Mouse (Mus musculus) testis, postnatal 10 days (tissue): Measurements from ENCODE around the gene Ephb6.

Experiments
- DNase-seq: peaks from one replicate; pipeline ENCODE4 v3.0.0; 2021; ENCODE audit warnings: low spot score

Ephb6 gene

DNA sequence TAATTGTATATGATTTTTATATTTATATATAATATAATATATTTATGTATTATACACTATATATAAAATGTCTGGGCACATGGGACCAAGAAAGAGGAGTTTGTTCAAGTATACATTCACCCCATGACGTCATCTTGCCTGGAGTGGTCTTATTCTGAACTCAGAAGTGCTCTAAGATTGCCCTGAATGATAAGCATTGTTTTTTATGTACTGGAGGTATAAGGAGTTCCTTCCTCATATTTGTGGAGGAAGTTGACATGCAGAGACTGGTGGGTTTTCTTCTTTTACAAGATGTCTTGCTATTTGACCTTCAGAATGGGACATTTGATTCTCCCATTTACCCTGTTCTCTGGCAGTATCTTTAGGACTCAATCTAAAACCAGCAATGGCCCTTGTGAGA lies 22.9 kb downstream of the Ephb6 start:
- DNase-seq = no peak

- no peak for DNase-seq
Measured at GRCm38 (mm10) chr6:41630791-41631190, 25.5 kb downstream of the Ephb6 start.

GRCm38 (mm10) chr6:41631549-41631948 lies 26.3 kb downstream of the Ephb6 start:
- DNase-seq = no peak

GRCm38 (mm10) chr6:41635211-41635610 lies 29.9 kb downstream of the Ephb6 start:
- no peak for DNase-seq

DNA sequence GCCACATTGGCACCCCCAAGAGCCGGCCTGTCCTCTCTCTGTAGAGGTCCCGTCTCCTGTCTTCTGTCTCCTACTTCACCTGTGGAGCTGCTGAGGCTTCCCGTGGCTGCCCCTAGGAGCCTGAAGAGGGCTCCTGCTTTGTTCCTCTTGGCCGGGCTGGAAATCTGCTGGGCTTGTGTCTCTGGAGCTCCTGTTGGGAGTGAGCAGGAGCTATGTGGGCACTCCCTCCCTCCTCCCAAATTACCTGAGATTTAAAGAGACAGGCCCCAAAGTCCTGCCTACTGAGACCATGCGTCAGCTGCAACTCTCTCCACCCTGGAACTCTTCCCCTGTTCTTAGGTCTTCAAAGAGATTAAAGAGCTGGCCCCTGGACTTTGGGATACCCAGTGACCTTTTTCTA lies 30.9 kb downstream of the Ephb6 start, which contains the start of gene Trpv6:
Gene Trpv6, minus strand, starts transcription at position 228 of the 400 bp plus-strand sequence.
- DNase-seq = no peak

- no peak for DNase-seq
Measured at GRCm38 (mm10) chr6:41637393-41637792, 32.1 kb downstream of the Ephb6 start.

DNA sequence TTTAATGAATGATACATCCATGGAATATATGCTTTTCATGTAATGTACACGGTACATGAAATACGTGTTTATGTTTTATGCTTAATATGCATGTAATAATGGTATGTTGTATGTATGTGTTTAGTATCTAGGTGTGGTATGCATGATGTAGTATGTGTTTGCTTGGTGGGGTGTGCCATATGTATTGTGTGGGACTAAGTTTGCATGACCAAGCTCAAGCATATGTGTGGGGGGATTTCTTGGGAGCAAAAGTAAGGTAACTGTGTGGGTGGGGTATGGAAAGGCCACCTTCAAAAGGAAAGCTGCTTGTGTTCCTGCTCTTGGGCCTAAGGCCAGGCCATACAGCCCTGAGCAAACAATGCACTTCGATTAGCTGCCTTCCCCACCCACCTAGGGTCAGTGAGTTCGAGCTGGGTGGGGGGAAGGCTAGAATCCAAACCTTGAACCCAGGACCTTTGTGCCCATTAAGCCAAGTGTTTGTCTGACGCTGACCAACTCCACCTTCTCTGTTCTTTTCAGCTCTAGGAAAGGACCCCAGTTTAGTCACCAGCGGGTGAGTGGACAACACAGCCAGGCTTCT lies 32.7 kb downstream of the Ephb6 start:
- no peak for DNase-seq

DNA sequence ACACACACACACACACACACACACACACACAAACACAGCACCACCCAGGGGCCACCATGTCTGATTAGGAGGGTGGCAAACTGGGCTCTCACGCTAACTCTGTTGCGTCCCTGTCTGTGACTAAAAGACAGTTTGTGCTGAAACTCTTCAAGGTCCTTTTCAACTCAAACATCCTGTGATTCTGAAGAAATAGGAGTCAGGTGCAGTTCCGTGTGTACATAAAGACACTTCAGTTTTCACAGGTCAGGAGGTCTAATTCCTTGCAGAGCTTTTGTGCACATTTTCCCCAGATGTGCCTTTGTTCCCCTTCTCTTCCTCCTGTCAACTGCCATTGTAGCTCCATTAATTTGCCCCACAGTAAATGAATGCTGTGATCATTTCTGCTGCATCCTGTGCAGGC lies 35.2 kb downstream of the Ephb6 start:
- DNase-seq = no peak

DNA sequence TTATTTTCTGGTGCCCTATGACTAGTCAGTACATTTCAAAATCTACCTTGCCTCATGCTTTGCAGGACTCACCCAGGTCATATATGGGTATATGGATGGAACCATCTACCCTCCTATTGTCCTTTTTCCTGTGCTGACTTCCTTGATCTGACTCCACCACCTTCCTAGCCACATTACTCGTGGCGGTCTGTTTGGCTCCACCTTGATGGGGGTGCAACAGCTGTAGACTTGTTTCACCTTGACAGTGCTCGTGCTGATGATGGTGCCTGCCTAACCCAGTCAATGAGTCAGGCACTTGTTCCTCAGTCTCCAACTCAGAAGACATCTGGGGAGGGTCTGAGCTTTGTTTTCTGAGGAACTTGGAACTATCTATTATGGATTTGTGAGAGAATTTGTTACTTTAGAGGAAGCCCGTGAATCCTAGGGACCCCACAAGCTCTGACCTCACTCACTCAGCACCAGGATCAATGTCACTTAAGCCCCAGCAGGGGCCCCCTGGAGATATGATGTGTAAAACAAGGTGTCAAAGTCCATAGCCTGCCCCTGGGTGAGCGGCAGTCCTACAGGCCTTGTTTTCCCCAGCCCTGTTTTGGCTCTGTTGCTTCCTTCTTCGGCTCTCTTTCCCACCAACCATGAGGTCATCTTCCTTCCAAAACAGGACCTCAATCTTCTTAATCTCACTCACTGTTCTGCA lies 36.0 kb downstream of the Ephb6 start:
- DNase-seq = no peak

DNA sequence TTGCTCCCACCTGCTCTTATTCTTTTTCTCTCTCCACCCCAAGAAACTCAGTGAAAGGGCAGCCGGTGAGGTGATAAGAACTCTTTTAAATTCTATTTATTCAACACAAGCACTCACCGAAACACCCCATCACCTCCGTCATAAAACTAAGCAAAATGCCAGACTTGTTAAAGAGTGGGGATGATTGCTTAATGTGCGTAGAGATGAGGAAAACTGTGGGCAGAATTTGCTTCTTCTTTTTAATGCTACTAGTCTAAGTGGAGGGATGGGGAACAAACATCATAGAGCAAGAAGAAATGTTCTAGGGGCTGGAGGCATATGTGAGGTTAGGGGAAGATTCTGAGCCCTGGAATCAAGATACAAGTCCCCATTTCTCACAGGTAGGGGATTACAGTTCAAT lies 37.5 kb downstream of the Ephb6 start:
- DNase-seq = no peak

DNA sequence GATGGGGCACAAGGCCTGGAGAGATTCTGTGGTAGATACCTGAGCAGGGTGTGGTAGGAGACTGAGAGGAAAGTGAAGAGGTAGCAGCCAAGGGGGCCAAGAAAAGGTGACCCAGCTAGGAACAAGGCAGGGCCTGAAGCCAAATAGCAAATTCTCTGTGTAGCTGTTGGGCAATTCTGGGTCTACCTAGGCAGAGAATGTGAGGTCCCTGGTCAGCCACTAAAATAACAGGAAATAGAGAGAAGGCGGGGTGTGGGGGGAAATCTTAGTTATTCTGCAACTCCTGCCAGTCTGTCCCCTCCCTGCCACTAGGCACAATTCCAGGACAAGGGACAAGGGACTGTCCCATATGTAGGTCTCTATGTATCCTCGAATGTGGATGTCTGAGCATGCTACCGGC lies 37.9 kb downstream of the Ephb6 start:
- no peak for DNase-seq

DNA sequence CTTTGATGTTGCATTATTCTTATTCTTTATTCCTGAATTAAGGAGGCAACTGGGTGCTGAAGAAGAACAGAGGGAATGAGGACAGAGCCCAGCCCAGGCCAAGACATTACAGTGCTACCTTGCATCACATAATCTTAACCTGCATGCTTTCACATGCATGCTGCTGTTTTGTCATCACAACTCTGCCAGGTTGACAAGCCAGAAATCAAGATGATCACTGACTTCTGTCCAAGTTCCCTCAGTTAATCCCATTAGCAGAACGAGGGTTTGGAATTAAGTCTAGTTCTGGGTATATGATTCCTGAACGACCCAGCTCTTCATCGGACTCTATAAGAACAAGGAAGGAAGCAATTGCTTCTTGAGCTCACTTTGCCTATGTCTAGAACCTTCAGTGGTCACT lies 40.9 kb downstream of the Ephb6 start:
- no peak for DNase-seq

DNA sequence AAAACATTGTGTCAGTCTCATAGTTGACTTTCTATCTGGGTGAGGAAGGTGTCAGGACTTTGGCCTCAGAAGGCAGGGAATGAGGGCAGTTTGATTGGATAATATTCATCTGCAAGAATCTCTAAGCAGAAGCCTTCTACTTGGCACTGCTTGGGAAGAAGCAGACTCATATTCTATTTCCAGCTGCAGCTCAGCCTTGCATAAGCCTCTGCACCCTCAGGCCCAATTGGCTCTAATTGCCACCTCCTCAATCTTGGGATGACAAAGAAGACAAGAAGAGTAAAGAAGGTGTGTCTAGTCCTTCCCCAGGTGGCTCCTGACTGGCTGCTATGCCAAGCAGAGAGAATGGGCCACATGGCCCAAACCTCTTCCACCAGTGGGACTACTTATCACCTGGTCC lies 41.4 kb downstream of the Ephb6 start:
- DNase-seq = no peak

DNA sequence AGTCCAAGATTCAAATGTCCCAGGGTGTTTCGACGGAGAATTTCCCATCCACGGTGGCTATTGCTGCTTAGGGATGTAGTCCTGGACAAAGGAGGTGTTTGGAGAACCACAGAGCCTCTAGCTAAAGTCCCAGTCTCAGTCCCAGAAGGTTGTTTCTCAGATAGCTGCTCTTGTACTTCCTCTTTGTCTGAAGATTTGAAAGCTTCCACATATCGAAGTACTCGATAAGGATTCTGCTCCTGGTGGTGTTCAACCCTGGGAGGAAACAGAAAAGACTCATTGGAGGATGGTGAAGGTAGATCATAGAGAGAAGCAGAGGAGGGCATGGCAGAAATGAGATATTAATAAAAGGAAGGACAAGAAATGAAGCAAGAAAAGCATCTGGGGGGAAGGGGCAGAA lies 47.9 kb downstream of the Ephb6 start:
- no peak for DNase-seq

GRCm38 (mm10) chr6:41654648-41655047 lies 49.4 kb downstream of the Ephb6 start:
- no peak for DNase-seq

DNA sequence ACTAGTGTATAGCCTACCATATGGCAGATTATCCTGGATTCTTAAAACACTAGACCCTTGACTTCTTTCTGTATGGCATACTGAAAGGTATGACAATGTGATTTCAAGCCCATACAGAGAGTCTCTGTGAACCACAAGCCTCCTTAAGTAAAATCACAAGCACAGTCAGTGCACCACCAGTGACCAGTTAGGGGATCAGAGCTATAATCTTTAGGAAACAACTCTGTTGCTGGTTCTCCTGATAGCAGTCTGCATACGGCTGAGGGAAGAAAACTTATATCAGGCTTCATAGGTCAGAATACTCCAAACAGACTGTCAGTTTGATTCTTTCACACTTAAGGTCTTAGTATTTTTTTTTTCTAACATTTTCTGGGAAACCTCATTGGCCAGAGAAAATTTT lies 53.2 kb downstream of the Ephb6 start:
- DNase-seq = no peak

- DNase-seq = no peak
Measured at GRCm38 (mm10) chr6:41662320-41662719, 57.0 kb downstream of the Ephb6 start.
